ENCODE assay signal across 4 mouse cellular contexts in the genomic region with DNA sequence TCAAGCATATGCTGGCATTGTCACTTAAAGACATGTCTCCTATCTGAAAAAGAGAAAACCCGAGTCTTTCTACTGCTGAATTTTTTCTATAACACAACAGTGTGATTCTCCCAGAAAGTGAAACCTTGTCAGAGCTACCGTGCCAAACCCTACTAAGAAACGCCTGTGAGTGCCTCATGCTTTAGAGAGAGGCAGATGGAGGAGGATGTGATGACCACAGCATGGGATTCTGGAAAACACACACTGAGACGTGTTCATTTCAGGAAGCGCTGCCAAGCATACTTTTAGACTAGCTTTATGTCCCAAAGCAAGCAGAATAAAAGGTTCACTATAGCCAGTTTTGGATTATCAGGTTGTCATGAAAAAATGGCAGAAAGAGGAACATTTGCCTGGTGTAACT.
DNase-seq lines count a peak whose midpoint lies in the region.

No protein-coding gene starts in this region.

- DNase-seq in cerebellum, adult 9-10 months = peak; percentile 2
- DNase-seq in cerebellum, postnatal 14 days = peak; percentile 10 to 18
- DNase-seq in heart, adult 11 months = peak; percentile 57
- peak; percentile 11 for DNase-seq in right cerebral cortex, adult 18-20 months

Comparison
In these comparisons a context has a peak if more than half of its experiments do, and no peak if none do; other contexts are left out.
1. Peak in every context shown above with its lines: DNase-seq.
2. DNase-seq: peak in every context shown above with its lines; median percentile 57 in heart, adult 11 months; 14 in cerebellum, postnatal 14 days; 11 in right cerebral cortex, adult 18-20 months; 2 in cerebellum, adult 9-10 months.